Mouse (Mus musculus): ENCODE results near the gene Dcaf12.

DNA sequence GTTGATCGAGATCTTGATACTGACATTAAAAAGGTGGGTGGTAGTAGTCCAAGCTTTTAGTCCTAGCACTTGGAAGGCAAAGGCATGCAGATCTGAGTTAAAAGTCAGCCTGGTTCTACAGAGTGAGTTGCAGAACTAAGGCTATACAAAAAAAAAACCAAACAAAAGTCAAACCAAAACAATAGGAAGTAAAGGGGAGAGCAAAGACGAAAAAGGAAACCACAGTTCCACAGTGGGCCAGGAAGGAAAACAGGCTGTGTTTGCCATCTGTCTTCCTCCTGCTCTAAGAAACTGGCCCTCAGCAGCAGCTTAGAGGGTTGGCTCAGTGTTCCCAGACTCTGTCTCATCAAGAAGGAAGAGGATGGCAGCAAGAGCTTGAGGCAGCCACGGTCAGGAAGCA, 10.4 kb downstream of the Dcaf12 start:
- no peak for TF ChIP-seq CTCF (IDR thresholded peaks at IDR 0.05; ENCODE audit: extremely low read depth, insufficient read depth, low read length)
- TF ChIP-seq POLR2A (IDR thresholded peaks at IDR 0.05; ENCODE audit: extremely low read depth, insufficient read depth, low read length), result no peak

Measured in cortical plate, adult 2 months (tissue).